Mouse (Mus musculus) lung, adult 18-20 months (tissue): ENCODE results near the gene Lrmda.

Experiments used
- DNase-seq, 2 experiments: peaks; one replicate each; pipeline ENCODE4 v3.0.0; 2022; ENCODE audit warnings: mixed read lengths in 2 of 2

Lrmda gene

DNA sequence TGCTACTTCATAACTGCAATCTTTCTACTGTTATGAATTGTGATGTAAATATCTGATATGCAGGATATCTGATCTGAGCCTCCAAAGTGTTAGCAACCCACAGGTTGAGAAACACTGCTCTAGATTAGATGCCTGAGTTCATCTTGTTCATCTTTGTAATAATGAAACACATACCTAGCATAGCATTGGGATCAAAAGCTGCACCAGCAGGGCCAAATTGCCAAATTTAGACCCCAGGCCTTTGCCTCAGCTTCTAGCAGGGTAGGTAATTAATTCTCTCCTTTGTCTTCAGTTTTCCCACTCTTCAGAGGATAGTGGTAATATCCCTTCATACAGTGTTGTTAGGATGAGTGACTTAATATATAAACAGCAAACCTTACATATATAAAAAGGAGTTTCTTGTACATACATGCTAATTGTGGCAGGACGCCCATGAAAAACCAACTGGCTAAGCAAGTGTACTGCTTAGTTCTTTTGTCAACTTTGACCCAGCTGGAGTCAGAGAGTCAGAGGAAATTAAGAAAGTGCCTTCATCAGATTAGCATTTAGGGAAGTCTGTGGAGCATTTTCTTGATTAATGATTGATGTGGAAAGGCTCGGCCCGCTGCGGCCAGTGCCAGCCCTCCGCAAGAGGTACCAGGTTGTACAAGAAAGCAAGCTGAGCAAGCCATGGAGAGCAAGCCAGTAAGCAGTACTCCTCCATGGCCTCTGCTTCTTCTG lies 315.7 kb downstream of the Lrmda start:
- no peak for DNase-seq

- no peak for DNase-seq
These were observed 319.7 kb downstream of the Lrmda start for GRCm38 (mm10) chr14:22339176-22339575.

GRCm38 (mm10) chr14:22343357-22343756 lies 323.8 kb downstream of the Lrmda start:
- no peak for DNase-seq

DNA sequence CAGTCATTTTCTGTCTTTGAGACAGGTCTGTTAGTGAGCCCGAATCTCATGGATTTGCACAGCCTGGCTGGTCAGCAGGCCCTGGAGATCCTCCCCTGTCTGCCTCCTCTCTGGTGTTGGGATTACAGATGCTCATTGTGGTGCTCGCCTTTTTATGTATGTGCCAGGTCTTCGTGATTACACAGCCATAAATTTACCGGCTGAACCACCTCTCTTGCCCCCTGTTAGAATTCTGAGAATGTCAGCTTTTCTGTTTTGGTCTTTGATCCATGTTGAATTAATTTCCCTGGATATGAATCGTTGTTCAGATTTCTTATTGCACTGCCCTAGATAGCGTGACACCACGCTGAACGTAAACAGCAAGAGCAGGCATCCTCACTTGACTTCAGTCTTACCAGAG lies 325.7 kb downstream of the Lrmda start:
- no peak for DNase-seq

- DNase-seq = no peak
These were observed 334.1 kb downstream of the Lrmda start for GRCm38 (mm10) chr14:22353626-22354025.

DNA sequence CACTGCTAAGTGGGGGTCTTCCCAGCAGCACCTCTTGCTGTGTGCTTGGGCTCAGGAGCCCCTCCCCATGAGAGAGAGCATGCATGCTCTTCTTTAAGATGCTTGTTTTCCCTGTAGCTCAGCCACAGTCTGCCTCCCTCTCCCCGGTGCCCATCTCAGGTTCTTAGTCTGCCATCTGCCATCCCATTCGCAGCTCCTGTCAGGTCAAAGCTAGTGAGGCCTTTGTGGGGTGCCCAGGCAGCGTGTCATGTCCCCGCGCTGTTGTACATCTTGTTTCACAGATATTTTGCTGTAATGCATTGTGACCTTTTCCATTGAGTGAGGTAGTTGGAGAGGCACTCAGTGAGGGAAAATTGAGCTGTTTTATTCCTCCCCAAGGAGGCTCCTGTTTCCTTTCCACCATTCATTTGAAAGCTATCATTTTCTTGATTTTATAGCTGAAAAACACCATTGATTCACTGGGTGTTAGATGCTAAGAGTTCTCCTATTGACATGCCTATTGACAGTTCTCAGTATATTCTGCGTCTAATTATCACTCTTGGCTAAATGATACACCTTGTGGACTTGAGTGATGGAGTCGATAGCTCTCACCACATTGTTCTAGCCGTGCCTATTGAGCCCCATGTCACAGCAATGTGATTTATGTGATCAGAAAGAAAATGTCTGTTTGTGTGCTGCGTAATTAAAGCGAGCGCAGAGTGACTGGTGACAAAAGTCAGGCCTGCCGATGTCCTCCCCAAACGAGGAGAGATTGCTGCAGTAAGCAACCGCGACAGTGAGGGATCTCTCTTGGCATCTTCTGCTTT lies 335.5 kb downstream of the Lrmda start:
- DNase-seq = no peak

GRCm38 (mm10) chr14:22357991-22358503 lies 338.5 kb downstream of the Lrmda start:
- no peak for DNase-seq

DNA sequence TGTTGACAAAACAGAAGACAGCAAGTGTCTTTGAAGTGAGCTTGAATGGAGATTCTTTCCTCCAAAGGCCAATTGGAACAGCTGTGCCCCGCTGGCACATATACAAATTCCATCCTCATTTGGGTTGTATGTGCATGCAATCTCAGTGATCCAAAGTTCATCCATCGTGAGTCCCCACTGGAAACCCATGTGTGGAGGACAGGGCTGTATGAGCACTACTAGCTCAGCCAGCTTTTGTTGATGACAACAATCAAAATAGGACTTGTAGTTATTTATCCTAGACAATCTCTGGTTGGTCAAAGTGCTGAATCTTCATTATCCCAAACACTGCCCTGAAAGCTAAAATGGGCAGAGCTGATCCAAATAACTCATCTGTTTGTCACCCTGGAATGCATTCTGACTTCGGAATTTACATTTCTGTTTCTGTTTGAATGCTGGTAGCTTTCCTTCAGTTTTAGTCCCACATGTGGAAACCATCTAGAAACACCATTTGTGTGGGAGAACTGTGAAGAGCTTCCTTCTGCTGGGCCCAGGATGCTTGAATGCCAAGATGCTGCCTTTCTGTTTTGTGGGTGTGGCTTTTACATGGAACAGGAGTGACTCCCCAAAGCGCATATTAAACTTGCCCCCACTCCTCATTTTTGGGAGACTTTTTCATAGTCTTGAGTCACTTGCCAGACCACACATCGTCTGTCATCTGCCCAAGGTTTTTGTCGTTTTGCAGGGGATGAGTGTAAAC lies 344.7 kb downstream of the Lrmda start:
- DNase-seq = no peak

- DNase-seq = no peak
These were observed 345.4 kb downstream of the Lrmda start for GRCm38 (mm10) chr14:22364771-22365355.

DNA sequence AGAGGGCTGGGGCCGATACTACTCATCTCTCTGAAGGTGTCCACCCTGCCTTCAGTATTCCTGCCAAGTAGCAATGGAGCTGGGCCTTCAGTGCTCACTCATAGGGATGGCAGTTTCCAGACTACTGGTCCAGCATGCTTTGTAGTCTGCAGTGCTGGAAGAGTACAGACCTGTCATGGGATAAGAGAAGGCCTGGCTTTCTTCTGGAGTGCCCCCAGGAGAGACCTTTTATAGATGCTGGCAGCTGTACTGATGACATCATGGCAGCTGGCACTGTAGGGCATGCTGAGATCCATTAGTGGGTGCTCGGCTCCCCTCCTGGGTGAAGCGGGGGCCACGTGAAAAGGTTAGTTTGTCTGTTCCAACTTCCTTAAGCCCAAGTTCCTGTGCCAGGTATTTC lies 348.1 kb downstream of the Lrmda start:
- DNase-seq = no peak

DNA sequence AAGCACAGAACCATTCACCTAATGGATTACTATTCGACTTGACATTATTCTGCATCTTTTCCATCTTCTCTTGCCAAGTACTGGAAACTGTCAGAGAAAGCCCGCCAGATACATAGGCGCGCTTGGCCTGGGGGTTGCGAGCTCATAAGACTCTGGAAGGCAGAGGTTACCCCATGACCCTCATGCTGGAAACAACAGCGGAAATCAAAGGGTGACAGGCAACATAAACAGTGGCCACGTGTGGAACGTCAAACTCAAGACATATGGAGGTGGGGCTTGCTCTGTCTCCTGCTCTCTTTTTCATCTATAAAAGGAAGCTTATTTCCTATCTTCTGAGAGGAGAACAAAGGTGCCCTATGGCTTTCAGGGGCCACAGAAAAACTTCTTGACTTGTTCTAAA lies 351.6 kb downstream of the Lrmda start:
- no peak for DNase-seq

DNA sequence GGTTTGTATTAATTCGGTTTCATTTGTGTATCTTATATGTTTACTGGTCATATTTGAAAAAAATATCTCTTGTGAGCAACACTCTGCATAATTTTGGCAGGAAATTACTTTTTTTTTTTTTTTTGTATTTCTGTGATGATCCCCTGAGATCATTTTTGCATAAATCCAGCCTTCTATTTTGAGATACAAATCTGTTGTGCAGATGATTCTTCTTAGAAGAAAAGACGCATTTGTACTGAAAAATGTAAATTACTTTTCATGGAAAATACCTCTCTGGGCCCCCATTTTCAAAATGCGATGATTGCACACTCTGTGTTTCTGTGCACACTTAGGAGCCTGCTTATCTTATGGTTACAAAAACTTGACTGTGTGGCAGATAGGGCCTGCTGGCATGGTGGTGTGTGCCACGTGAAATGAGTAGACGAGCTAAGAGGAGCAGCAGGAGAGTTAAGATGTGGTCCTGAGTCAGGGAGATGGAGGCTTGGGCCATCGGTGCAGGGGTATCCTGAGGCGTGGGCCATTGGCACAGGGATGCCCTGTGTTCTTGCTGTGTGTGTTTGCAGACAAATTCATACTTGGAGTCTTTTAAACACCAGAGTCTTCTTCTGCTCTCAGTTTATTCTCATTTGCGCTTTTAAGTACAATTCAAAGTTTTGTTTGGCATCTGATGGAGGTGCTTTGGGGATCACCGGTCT lies 353.3 kb downstream of the Lrmda start:
- DNase-seq = no peak

DNA sequence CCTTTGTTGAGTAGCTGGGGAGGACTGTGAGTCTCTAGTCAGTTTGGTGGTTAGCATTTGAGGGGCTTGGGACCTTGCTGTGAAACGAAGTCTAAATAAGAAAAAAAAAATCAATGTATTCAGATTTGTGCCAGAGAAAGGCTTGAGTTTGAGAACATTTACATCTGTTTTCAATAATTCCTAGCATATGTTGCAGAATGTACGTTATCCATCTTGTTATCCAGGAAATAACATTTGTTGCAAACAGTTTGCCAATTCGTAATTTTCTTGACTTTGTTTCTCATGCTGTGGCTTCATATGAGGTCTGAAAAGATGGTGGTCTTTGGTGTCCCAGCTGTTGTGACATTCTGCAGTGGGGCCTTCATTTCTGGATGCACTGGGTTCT lies 353.8 kb downstream of the Lrmda start:
- no peak for DNase-seq

DNA sequence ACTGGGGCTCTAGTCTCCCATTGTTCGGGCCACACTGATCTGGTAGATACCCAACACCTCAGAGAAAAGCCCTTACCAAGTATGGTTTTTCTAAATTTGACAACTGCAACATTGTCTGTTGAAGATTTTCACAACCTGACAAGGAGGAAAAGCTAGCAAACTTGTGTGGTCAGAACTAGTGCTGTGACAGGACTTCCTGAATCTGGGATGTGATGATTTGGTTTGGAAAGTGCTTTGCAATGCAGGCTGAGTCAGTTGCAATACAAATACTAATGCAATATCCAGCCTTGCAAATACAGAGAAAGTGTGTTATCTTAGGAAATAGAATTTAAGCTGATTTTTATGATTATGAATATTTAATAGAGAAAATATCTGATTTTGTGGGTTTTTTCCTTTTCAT lies 357.6 kb downstream of the Lrmda start:
- DNase-seq = no peak

- DNase-seq = no peak
These were observed 362.6 kb downstream of the Lrmda start for GRCm38 (mm10) chr14:22382101-22382500.

- no peak for DNase-seq
These were observed 374.1 kb downstream of the Lrmda start for GRCm38 (mm10) chr14:22393616-22394015.

GRCm38 (mm10) chr14:22402411-22402810 lies 382.9 kb downstream of the Lrmda start:
- DNase-seq = no peak

GRCm38 (mm10) chr14:22406623-22407022 lies 387.1 kb downstream of the Lrmda start:
- DNase-seq = peak; percentile 73 to 81

DNA sequence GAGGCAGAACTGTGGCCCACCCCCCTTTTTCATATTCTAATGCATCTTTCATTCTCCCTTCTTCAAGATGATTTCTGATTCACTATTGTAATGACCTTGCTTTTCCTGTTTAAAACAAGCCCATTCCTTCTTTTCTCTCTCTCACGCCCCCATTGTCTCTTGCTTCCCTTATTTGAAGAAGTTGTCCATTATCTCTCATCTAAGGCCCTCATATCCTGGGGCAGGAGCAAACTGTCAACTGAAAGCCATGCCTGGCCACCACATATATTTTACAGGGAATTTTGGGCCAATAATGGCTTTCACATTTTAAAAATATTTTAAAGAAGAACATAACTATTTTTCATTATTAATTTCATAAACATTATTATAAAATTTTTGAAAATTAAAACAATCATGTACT lies 391.3 kb downstream of the Lrmda start:
- DNase-seq = no peak

- DNase-seq = no peak
These were observed 393.7 kb downstream of the Lrmda start for GRCm38 (mm10) chr14:22413220-22413619.

DNA sequence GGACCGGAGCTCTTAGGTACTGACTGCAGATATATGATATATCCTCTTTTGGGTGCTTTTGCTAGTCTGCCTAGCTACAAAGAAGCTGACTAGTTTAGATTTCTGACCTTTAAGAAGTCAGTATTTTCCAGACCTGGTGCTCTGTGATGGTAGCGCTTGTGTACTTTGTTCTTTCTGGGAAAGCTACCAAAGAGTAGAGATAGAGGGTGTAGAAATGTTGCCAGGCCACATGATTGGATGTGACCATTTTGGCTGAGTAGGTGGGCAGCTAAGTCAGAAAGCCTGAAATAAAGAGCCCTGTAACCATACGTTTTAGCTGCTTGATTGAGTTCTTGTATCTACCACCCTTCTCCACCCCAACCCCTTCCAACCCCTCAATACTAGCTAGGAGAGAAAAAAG lies 398.2 kb downstream of the Lrmda start:
- DNase-seq = no peak

GRCm38 (mm10) chr14:22421668-22422067 lies 402.2 kb downstream of the Lrmda start:
- no peak for DNase-seq
